Mouse (Mus musculus) CH12.LX (cell line): ENCODE results near the gene Steap3.

ENCODE experiments used
- CTCF ChIP-seq, 2 experiments: IDR thresholded peaks in 1 of 2; conservative IDR thresholded peaks in 1 of 2; 2 replicates each; pipeline ENCODE4 v1.5.1; 2011 to 2012; ENCODE audit warnings: low read depth in 2 of 2, low read length in 2 of 2, improper control_type of control experiment in 1 of 2, inconsistent platforms in 1 of 2, mild to moderate bottlenecking in 1 of 2, moderate library complexity in 1 of 2
- EP300 ChIP-seq: IDR thresholded peaks from 2 replicates; pipeline ENCODE4 v1.6.1; 2011; ENCODE audit warnings: low read length, improper control_type of control experiment
- MEF2A ChIP-seq: IDR thresholded peaks from 2 replicates; pipeline ENCODE4 v1.6.1; 2014; ENCODE audit warnings: low read depth, mild to moderate bottlenecking, inconsistent platforms, low read length, improper control_type of control experiment, borderline replicate concordance
- POLR2A ChIP-seq: IDR thresholded peaks from 2 replicates; pipeline ENCODE4 v1.6.1; 2011; ENCODE audit warnings: low read depth, mild to moderate bottlenecking, improper control_type of control experiment, low read length
- ZKSCAN1 ChIP-seq: IDR thresholded peaks from 2 replicates; pipeline ENCODE4 v1.6.1; 2012; ENCODE audit warnings: low read depth, inconsistent platforms, low read length, improper control_type of control experiment, borderline replicate concordance

DNA sequence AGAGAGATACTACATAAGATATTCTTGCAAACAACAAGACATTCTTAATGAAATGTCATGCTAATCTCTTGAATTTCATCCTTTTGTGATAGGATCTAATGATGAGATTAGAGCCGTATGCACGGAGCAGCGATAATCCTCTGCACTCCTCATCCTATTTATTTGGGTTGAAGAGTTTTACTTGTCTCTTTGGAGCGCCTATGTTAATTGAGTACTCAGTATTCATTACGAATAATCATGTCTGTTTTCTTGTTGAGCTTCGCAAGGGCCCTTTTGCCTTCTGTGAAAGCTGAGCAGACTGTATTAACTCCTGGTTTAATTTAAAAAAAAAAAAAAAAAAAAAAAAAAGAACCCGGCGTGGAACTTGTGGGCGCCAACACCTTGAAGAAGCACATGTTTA lies 85.8 kb downstream of the Steap3 start:
- TF ChIP-seq EP300 (no peak), CTCF (conservative IDR thresholded peaks at IDR 0.05 in 1 of 2, IDR thresholded peaks at IDR 0.05 in 1 of 2; ENCODE audit: low read depth in 2 of 2, low read length in 2 of 2) (no peak), MEF2A (no peak), ZKSCAN1 (no peak), POLR2A (no peak)
